ENCODE assay signal across 8 mouse cellular contexts in the genomic region with DNA sequence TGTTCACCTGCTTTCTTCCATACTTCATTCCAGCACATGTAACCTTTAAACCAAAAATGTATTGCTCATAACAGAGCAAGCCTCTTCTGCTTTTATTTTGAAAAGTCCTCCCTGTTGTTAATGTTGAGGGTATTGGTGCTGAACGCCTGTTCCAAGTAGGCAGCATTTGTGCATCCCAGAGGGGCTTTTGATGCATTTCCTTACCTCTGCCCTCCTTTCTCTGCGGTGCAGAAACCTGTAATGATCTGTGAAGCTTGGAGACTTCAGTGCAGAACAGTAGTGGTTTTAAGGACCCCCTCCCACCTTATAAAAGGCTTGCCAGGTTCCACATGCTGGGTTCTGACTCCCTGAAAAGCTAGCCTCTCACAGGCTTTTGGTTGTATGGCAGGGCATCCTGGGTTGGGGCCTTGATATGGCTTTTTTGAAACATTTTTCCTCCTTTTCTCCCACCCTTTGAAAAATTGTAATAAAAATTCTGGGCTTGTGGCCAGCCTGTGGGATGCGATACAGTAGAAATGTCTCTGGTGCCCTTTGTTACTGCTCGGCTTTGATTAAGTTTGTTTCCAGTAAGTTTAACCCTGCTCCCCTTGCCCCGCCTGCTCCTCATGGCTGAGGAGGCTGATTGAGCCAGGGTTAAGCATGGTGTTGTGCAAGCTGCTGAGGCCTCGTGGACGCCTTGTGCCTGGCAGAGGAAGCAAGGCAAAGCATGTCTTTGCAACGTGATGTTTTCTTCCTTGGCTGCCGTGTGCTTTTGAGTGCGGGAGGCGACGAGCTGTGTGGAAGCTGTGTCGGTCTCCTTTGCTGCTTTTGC.
DNase-seq lines count a peak whose midpoint lies in the region; ATAC-seq lines count a peak whose summit lies in the region.

No protein-coding gene starts in this region.

- peak overlapping the region; percentile 34 for H3K9ac ChIP-seq in intestine, embryonic 14.5 days (ENCODE audit: low read length)

- H3K27ac ChIP-seq in intestine, embryonic 14.5 days (ENCODE audit: low read depth), result peak overlapping the region; percentile 87

- H3K9me3 ChIP-seq in intestine, embryonic 14.5 days (ENCODE audit: control insufficient read depth, low read length), result no peaks in the 10 kb centered on the region

- no peaks in the 10 kb centered on the region for H3K36me3 ChIP-seq in intestine, embryonic 14.5 days (ENCODE audit: control insufficient read depth, insufficient read depth, low read length)

- H3K4me3 ChIP-seq in intestine, embryonic 14.5 days (ENCODE audit: low read depth, low read length), result no peak overlapping the region

- H3K4me2 ChIP-seq in intestine, embryonic 14.5 days (ENCODE audit: low read length), result peak overlapping the region; percentile 42

- intact Hi-C loops in gastrocnemius, postnatal 36 days (cut with DNase I), result no loop called here

- peak; percentile 60 to 65 for DNase-seq in adrenal gland, adult 18-20 months (ENCODE audit: low spot score in 2 of 2)
- DNase-seq in gastrocnemius, postnatal 36 days, result peak; percentile 61 to 80
- DNase-seq in intestine, embryonic 14.5 days (ENCODE audit: low spot score), result peak; percentile 76
- peak; percentile 40 to 73 for DNase-seq in left cerebral cortex, adult 8-10 months (ENCODE audit: low spot score in 2 of 2)
- DNase-seq in lung, postnatal 36 days, result peak; percentile 93
- DNase-seq in right cerebral cortex, postnatal 25 days, result peak; percentile 61
- no peak for DNase-seq in embryo, embryonic 9.5 days (ENCODE audit: extremely low spot score)

- peak; percentile 75 for ATAC-seq in common myeloid progenitor, adult 5-6 weeks (replicated peaks; ENCODE audit: low read depth, poor library complexity, severe bottlenecking)
- ATAC-seq in intestine, embryonic 14.5 days (replicated peaks; ENCODE audit: low FRiP score, low TSS enrichment, low read depth), result peak; percentile 81

- no peaks in the 10 kb centered on the region for H3K27me3 ChIP-seq in intestine, embryonic 14.5 days (replicated peaks; ENCODE audit: control insufficient read depth, insufficient read depth, low read length)

- H3K4me1 ChIP-seq in intestine, embryonic 14.5 days (replicated peaks; ENCODE audit: control insufficient read depth, insufficient read depth, low read length), result peaks cover 61% of the 10 kb centered on the region

- 10% methylated on average over 13 of the region's 13 CpGs for WGBS in intestine, embryonic 14.5 days
